Mouse (Mus musculus): ENCODE data around the gene Rps6ka2. TPM values are rescaled to one million over a fixed set of nuclear protein-coding genes. Genes with fewer than 3 reads are reported as not detected.
A peak's percentile ranks its signal among the peaks of the same experiment; 100 is the strongest.

The Rps6ka2 gene
- total and polyA plus RNA-seq, 2 experiments from 2014 or later: 16.8 to 40.7 TPM

GRCm38 (mm10) chr17:7258748-7259359 is 88.9 kb downstream of the Rps6ka2 start:
- H3K27ac ChIP-seq (ENCODE audit: low read depth, low read length): no peak overlapping the region
- no peaks in the 10 kb centered on the region for H3K27me3 ChIP-seq (ENCODE audit: insufficient read depth, low read length)
- no peak overlapping the region for H3K4me2 ChIP-seq (ENCODE audit: low read depth)
- H3K36me3 ChIP-seq (ENCODE audit: insufficient read depth): peaks cover 4% of the 10 kb centered on the region; the same call in 1 of the 2 replicates
- TF ChIP-seq CTCF (IDR thresholded peaks at IDR 0.05; ENCODE audit: low read depth): no peak
- WGBS: 69% methylated on average over 15 of the region's 15 CpGs
- DNase-seq (peak; percentile 44), ATAC-seq (peak; percentile 76; the same call in 1 of the 2 replicates)
- no peaks in the 10 kb centered on the region for H3K9me3 ChIP-seq (ENCODE audit: low read length)
- H3K4me1 ChIP-seq (ENCODE audit: insufficient read depth): no peaks in the 10 kb centered on the region
- H3K9ac ChIP-seq: no peak overlapping the region
- H3K4me3 ChIP-seq (ENCODE audit: low read depth, low read length): no peak overlapping the region

- no peak overlapping the region for H3K4me2 ChIP-seq (ENCODE audit: low read depth)
- DNase-seq: no peak
- H3K9me3 ChIP-seq (ENCODE audit: low read length): no peaks in the 10 kb centered on the region
- H3K4me3 ChIP-seq (ENCODE audit: low read depth, low read length): no peak overlapping the region
- H3K27ac ChIP-seq (ENCODE audit: low read depth, low read length): no peak overlapping the region
- 76% methylated on average over 10 of the region's 10 CpGs for WGBS
- no peak overlapping the region for H3K9ac ChIP-seq
- TF ChIP-seq CTCF (IDR thresholded peaks at IDR 0.05; ENCODE audit: low read depth): no peak
- H3K27me3 ChIP-seq (ENCODE audit: insufficient read depth, low read length): no peaks in the 10 kb centered on the region
- ATAC-seq: no peak
- 0 out of 2 replicates have a peak, but pooled peaks cover 3% of the 10 kb centered on the region for H3K4me1 ChIP-seq (ENCODE audit: insufficient read depth)
- peaks cover 4% of the 10 kb centered on the region; the same call in 1 of the 2 replicates for H3K36me3 ChIP-seq (ENCODE audit: insufficient read depth)
Measured at GRCm38 (mm10) chr17:7260360-7260759, 90.4 kb downstream of the Rps6ka2 start.

- no peak for DNase-seq
- no peak for TF ChIP-seq CTCF (IDR thresholded peaks at IDR 0.05; ENCODE audit: low read depth)
- no peak for ATAC-seq
- H3K27me3 ChIP-seq (ENCODE audit: insufficient read depth, low read length): no peaks in the 10 kb centered on the region
- no peak overlapping the region for H3K27ac ChIP-seq (ENCODE audit: low read depth, low read length)
- 51% methylated on average over 10 of the region's 10 CpGs for WGBS
- no peak overlapping the region for H3K4me2 ChIP-seq (ENCODE audit: low read depth)
- no peak overlapping the region for H3K4me3 ChIP-seq (ENCODE audit: low read depth, low read length)
- peaks cover 13% of the 10 kb centered on the region for H3K4me1 ChIP-seq (ENCODE audit: insufficient read depth)
- H3K9ac ChIP-seq: no peak overlapping the region
- H3K36me3 ChIP-seq (ENCODE audit: insufficient read depth): peaks cover 4% of the 10 kb centered on the region; the same call in 1 of the 2 replicates
- H3K9me3 ChIP-seq (ENCODE audit: low read length): no peaks in the 10 kb centered on the region
Measured at GRCm38 (mm10) chr17:7262056-7262455, 92.1 kb downstream of the Rps6ka2 start.

- no peak for TF ChIP-seq CTCF (IDR thresholded peaks at IDR 0.05; ENCODE audit: low read depth)
- Histone ChIP-seq H3K36me3 (ENCODE audit: insufficient read depth) (peaks cover 4% of the 10 kb centered on the region; the same call in 1 of the 2 replicates), H3K4me3 (ENCODE audit: low read depth, low read length) (no peak overlapping the region), H3K4me1 (ENCODE audit: insufficient read depth) (peaks cover 13% of the 10 kb centered on the region), H3K9ac (no peak overlapping the region), H3K4me2 (ENCODE audit: low read depth) (no peak overlapping the region), H3K27me3 (ENCODE audit: insufficient read depth, low read length) (no peaks in the 10 kb centered on the region), H3K9me3 (ENCODE audit: low read length) (no peaks in the 10 kb centered on the region), H3K27ac (ENCODE audit: low read depth, low read length) (no peak overlapping the region)
- ATAC-seq (no peak), DNase-seq (no peak)
- 91% methylated on average over 4 of the region's 4 CpGs for WGBS
Measured at GRCm38 (mm10) chr17:7262620-7263019, 92.7 kb downstream of the Rps6ka2 start.

GRCm38 (mm10) chr17:7264610-7265009 is 94.7 kb downstream of the Rps6ka2 start:
- ATAC-seq (no peak), DNase-seq (no peak)
- Histone ChIP-seq H3K9ac (no peak overlapping the region), H3K4me3 (ENCODE audit: low read depth, low read length) (no peak overlapping the region), H3K4me2 (ENCODE audit: low read depth) (no peak overlapping the region), H3K36me3 (ENCODE audit: insufficient read depth) (peaks cover 4% of the 10 kb centered on the region; the same call in 1 of the 2 replicates), H3K4me1 (ENCODE audit: insufficient read depth) (peaks cover 13% of the 10 kb centered on the region), H3K27me3 (ENCODE audit: insufficient read depth, low read length) (no peaks in the 10 kb centered on the region), H3K9me3 (ENCODE audit: low read length) (no peaks in the 10 kb centered on the region), H3K27ac (ENCODE audit: low read depth, low read length) (no peak overlapping the region)
- TF ChIP-seq CTCF (IDR thresholded peaks at IDR 0.05; ENCODE audit: low read depth): no peak
- 86% methylated on average over 5 of the region's 5 CpGs for WGBS

- H3K27ac ChIP-seq (ENCODE audit: low read depth, low read length): no peak overlapping the region
- ATAC-seq (no peak), DNase-seq (no peak)
- no peak for TF ChIP-seq CTCF (IDR thresholded peaks at IDR 0.05; ENCODE audit: low read depth)
- no peaks in the 10 kb centered on the region for H3K27me3 ChIP-seq (ENCODE audit: insufficient read depth, low read length)
- no peaks in the 10 kb centered on the region for H3K9me3 ChIP-seq (ENCODE audit: low read length)
- H3K4me3 ChIP-seq (ENCODE audit: low read depth, low read length): no peak overlapping the region
- H3K4me1 ChIP-seq (ENCODE audit: insufficient read depth): peaks cover 13% of the 10 kb centered on the region
- H3K9ac ChIP-seq: no peak overlapping the region
- 78% methylated on average over 4 of the region's 4 CpGs for WGBS
- H3K36me3 ChIP-seq (ENCODE audit: insufficient read depth): 0 out of 2 replicates have a peak, but pooled peaks cover 4% of the 10 kb centered on the region
- no peak overlapping the region for H3K4me2 ChIP-seq (ENCODE audit: low read depth)
Measured at GRCm38 (mm10) chr17:7265291-7265690, 95.4 kb downstream of the Rps6ka2 start.

- Histone ChIP-seq H3K9ac (0 out of 2 replicates have a peak overlapping the region, but pooled peaks have one; percentile 33), H3K9me3 (ENCODE audit: low read length) (no peaks in the 10 kb centered on the region), H3K27me3 (ENCODE audit: insufficient read depth, low read length) (no peaks in the 10 kb centered on the region), H3K4me3 (ENCODE audit: low read depth, low read length) (no peak overlapping the region), H3K4me2 (ENCODE audit: low read depth) (no peak overlapping the region), H3K36me3 (ENCODE audit: insufficient read depth) (0 out of 2 replicates have a peak, but pooled peaks cover 4% of the 10 kb centered on the region), H3K4me1 (ENCODE audit: insufficient read depth) (peaks cover 13% of the 10 kb centered on the region), H3K27ac (ENCODE audit: low read depth, low read length) (peak overlapping the region; percentile 45; the same call in 1 of the 2 replicates)
- DNase-seq (no peak), ATAC-seq (no peak; the same call in 1 of the 2 replicates)
- whole genome bisulfite sequencing: 24% methylated on average over 12 of the region's 12 CpGs
- no peak for TF ChIP-seq CTCF (IDR thresholded peaks at IDR 0.05; ENCODE audit: low read depth)
Measured at GRCm38 (mm10) chr17:7265705-7266368, 95.9 kb downstream of the Rps6ka2 start.
